Mouse (Mus musculus) kidney, postnatal 0 days (tissue): ENCODE results near the gene Isyna1. TPM values are rescaled to one million over a fixed set of nuclear protein-coding genes. Genes with fewer than 3 reads are reported as not detected.

Experiments used
- ATAC-seq: fragments of 200-750 bp; cut with Nextera tagmentation; replicated peaks from 2 replicates; pipeline ENCODE4 v1.8.0; 2017; ENCODE audit warnings: low read depth, moderate number of reproducible peaks, moderate TSS enrichment, moderate library complexity; ENCODE audit not compliant: low FRiP score
- DNase-seq: peaks from one replicate; pipeline ENCODE4 v3.0.0-alpha.2; 2016; ENCODE audit warnings: low spot score
- H3K27ac ChIP-seq: fragments of 300-500 bp; sonication (generic); 2 replicates; pipeline ENCODE4 v1.5.1; 2014; ENCODE audit warnings: mild to moderate bottlenecking
- H3K27me3 ChIP-seq: fragments of 300-500 bp; sonication (generic); 2 replicates; pipeline ENCODE4 v1.6.1; 2014; ENCODE audit warnings: low read length, mixed read lengths; ENCODE audit not compliant: insufficient read depth
- H3K36me3 ChIP-seq: fragments of 300-500 bp; sonication (generic); 2 replicates; pipeline ENCODE4 v1.6.1; 2014; ENCODE audit warnings: low read length, mixed read lengths; ENCODE audit not compliant: insufficient read depth
- H3K4me1 ChIP-seq: fragments of 300-500 bp; sonication (generic); replicated peaks from 2 replicates; pipeline ENCODE4 v1.6.1; 2014; ENCODE audit warnings: antibody characterized with exemption, low read length, mixed read lengths; ENCODE audit not compliant: insufficient read depth
- H3K4me2 ChIP-seq: fragments of 300-500 bp; sonication (generic); 2 replicates; pipeline ENCODE4 v1.6.1; 2014; ENCODE audit warnings: mild to moderate bottlenecking, low read length, moderate library complexity, mixed read lengths
- H3K4me3 ChIP-seq: fragments of 300-500 bp; sonication (generic); replicated peaks from 2 replicates; pipeline ENCODE4 v1.5.1; 2014; ENCODE audit warnings: low read depth, low read length
- H3K9ac ChIP-seq: fragments of 300-500 bp; sonication (generic); 2 replicates; pipeline ENCODE4 v1.6.1; 2014; ENCODE audit warnings: low read depth, low read length
- H3K9me3 ChIP-seq: fragments of 300-500 bp; sonication (generic); replicated peaks from 2 replicates; pipeline ENCODE4 v1.6.1; 2016; ENCODE audit warnings: low read length, inconsistent platforms, mixed read lengths
- CTCF ChIP-seq: IDR thresholded peaks from 2 replicates; pipeline ENCODE4 v1.5.1; 2016; ENCODE audit warnings: antibody characterized with exemption, low read depth, mild to moderate bottlenecking, moderate library complexity
- WGBS: fragments of 180-500 bp; shearing (Covaris S2); extraction: QIAGEN DNeasy Blood & Tissue Kit; methylation state at CpG from one replicate; pipeline ENCODE4 v1.1.7; 2014; 5-methylcytosine and 5-hydroxymethylcytosine counted together
- polyA plus RNA-seq: library from polyadenylated mRNA; unstranded; fragments of >200 nt; fragmentation: Nextera tagmentation; extraction: Ambion mirVana; gene quantifications from 2 replicates; pipeline ENCODE4 v1.2.1, GENCODE M21; 2015

Gene Isyna1
- polyA plus RNA-seq, 1 experiment from 2014 or later: 166 TPM

GRCm38 (mm10) chr8:70605871-70606779 lies 12.0 kb downstream of the Isyna1 start:
- DNase-seq (no peak), ATAC-seq (no peak)
- Histone ChIP-seq H3K36me3 (0 out of 2 replicates have a peak, but pooled peaks cover 3% of the 10 kb centered on the region), H3K4me1 (peaks cover 14% of the 10 kb centered on the region), H3K4me3 (no peak overlapping the region), H3K4me2 (peak overlapping the region; percentile 93; the same call in 1 of the 2 replicates), H3K9ac (peak overlapping the region; percentile 92; the same call in 1 of the 2 replicates), H3K27ac (peak overlapping the region; percentile 58; the same call in 1 of the 2 replicates), H3K9me3 (no peaks in the 10 kb centered on the region), H3K27me3 (no peaks in the 10 kb centered on the region)
- no peak for TF ChIP-seq CTCF
- WGBS: 79% methylated on average over 9 of the region's 9 CpGs

GRCm38 (mm10) chr8:70606780-70607602 lies 12.8 kb downstream of the Isyna1 start:
- Histone ChIP-seq H3K36me3 (0 out of 2 replicates have a peak, but pooled peaks cover 3% of the 10 kb centered on the region), H3K27ac (peak overlapping the region; percentile 98), H3K27me3 (no peaks in the 10 kb centered on the region), H3K9me3 (no peaks in the 10 kb centered on the region), H3K4me1 (peaks cover 14% of the 10 kb centered on the region; the same call in 1 of the 2 replicates), H3K4me3 (peak overlapping the region; percentile 83), H3K4me2 (peak overlapping the region; percentile 93), H3K9ac (peak overlapping the region; percentile 92)
- no peak for TF ChIP-seq CTCF
- no peak for DNase-seq
- ATAC-seq: no peak
- WGBS: 45% methylated on average over 18 of the region's 18 CpGs

GRCm38 (mm10) chr8:70607603-70607897 lies 13.4 kb downstream of the Isyna1 start:
- Histone ChIP-seq H3K27me3 (no peaks in the 10 kb centered on the region), H3K4me2 (peak overlapping the region; percentile 93), H3K4me1 (peaks cover 14% of the 10 kb centered on the region; the same call in 1 of the 2 replicates), H3K36me3 (0 out of 2 replicates have a peak, but pooled peaks cover 2% of the 10 kb centered on the region), H3K9me3 (no peaks in the 10 kb centered on the region), H3K27ac (peak overlapping the region; percentile 98), H3K9ac (peak overlapping the region; percentile 92), H3K4me3 (peak overlapping the region; percentile 83)
- ATAC-seq (no peak), DNase-seq (no peak)
- WGBS: 14% methylated on average over 6 of the region's 6 CpGs
- no peak for TF ChIP-seq CTCF

- no peak for ATAC-seq
- peaks cover 14% of the 10 kb centered on the region; the same call in 1 of the 2 replicates for H3K4me1 ChIP-seq
Measured at GRCm38 (mm10) chr8:70607898-70608748, 13.9 kb downstream of the Isyna1 start.

GRCm38 (mm10) chr8:70608749-70609367 lies 14.7 kb downstream of the Isyna1 start, which contains the start of gene Ssbp4:
Ssbp4 (minus strand) TSS chr8:70608872.
- Histone ChIP-seq H3K9me3 (no peaks in the 10 kb centered on the region), H3K4me1 (peaks cover 14% of the 10 kb centered on the region; the same call in 1 of the 2 replicates), H3K36me3 (no peaks in the 10 kb centered on the region), H3K4me3 (peak within 1 kb of the TSS; percentile 83), H3K9ac (peak within 1 kb of the TSS; percentile 92), H3K4me2 (peak within 1 kb of the TSS; percentile 93), H3K27ac (peak within 1 kb of the TSS; percentile 98), H3K27me3 (no peaks in the 10 kb centered on the region)
- WGBS: 3% methylated on average over 26 of the region's 26 CpGs
- TF ChIP-seq CTCF: no peak
- ATAC-seq (no peak), DNase-seq (no peak)

More at GRCm38 (mm10) chr8:70607898-70608748, 13.9 kb downstream of the Isyna1 start:
- under 1% methylated on average over 79 of the region's 84 CpGs for WGBS
- H3K27me3 ChIP-seq: no peaks in the 10 kb centered on the region
- DNase-seq: peak; percentile 68
- peak overlapping the region; percentile 83 for H3K4me3 ChIP-seq
- peak overlapping the region; percentile 92 for H3K9ac ChIP-seq
- H3K36me3 ChIP-seq: no peaks in the 10 kb centered on the region
- TF ChIP-seq CTCF: no peak
- peak overlapping the region; percentile 93 for H3K4me2 ChIP-seq
- H3K27ac ChIP-seq: peak overlapping the region; percentile 98
- no peaks in the 10 kb centered on the region for H3K9me3 ChIP-seq
